Mouse (Mus musculus): ENCODE results near the gene Acoxl.

The Acoxl gene

GRCm38 (mm10) chr2:128138924-128139323, 300.2 kb downstream of the Acoxl start:
- DNase-seq (ENCODE audit: low read depth, low spot score): no peak

DNA sequence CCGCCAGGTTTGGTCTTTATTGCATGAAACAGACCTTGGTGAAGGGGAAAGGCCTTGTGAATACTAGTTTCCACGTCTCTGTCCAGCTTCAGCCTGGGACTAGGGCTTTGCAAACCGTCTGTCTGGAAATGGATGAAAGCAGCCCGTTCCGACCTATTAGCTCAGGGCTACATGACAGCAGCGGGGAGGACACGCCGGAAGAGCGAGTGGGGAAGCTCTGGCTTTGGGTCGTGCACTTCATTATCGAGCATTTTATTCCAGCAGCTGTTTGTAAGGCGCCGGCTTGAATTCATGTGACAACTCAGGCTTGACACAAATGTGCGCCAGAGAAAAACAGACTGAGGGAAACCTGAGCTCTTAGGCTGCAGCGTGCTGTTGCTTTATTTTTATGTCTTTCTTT, 301.1 kb downstream of the Acoxl start:
- no peak for DNase-seq (ENCODE audit: low read depth, low spot score)

GRCm38 (mm10) chr2:128140183-128140582, 301.5 kb downstream of the Acoxl start:
- no peak for DNase-seq (ENCODE audit: low read depth, low spot score)

DNA sequence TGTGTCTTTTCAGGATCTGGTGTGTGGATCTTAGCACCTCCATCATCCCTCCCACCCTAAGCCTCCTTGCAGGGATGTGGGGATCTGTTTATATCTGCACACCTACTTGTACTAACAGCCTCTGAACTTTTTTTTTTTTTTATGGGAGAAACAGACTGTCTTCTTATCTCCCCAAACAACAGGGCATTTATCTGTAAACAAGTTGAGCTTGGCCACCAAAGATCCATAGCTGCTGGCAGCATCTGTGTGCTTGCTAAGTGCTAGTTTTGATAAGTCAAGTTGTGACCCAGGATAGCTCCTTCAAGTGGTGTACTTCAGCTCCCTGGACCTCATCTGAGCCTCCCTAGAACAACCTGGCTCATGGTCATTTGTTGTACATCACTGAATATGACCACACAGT, 305.3 kb downstream of the Acoxl start:
- no peak for DNase-seq (ENCODE audit: low read depth, low spot score)

DNA sequence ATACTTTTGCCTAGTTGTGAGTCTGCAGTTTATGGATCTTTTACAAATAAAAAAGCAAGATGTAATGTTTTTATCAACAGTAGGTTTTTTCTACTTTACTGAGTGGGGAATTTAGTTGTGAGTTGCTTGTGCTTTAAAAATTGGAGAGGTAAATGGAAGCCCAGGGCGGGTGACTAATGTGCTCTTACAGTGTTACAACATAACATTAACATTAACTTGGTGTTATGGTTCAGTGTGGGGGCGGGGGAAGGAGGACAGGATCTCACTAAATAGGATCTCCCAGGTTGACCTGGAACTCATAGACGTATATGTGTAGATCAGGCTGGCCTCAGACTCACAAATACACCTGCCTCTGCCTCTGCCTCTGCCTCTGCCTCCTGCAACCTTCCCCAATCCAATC, 306.8 kb downstream of the Acoxl start:
- DNase-seq (ENCODE audit: low read depth, low spot score): no peak

GRCm38 (mm10) chr2:128149596-128149995, 310.9 kb downstream of the Acoxl start:
- DNase-seq (ENCODE audit: low read depth, low spot score): no peak

- DNase-seq (ENCODE audit: low read depth, low spot score): no peak
Measured at GRCm38 (mm10) chr2:128152211-128152610, 313.5 kb downstream of the Acoxl start.

GRCm38 (mm10) chr2:128152845-128153550, 314.3 kb downstream of the Acoxl start:
- DNase-seq (ENCODE audit: low read depth, low spot score): no peak

DNA sequence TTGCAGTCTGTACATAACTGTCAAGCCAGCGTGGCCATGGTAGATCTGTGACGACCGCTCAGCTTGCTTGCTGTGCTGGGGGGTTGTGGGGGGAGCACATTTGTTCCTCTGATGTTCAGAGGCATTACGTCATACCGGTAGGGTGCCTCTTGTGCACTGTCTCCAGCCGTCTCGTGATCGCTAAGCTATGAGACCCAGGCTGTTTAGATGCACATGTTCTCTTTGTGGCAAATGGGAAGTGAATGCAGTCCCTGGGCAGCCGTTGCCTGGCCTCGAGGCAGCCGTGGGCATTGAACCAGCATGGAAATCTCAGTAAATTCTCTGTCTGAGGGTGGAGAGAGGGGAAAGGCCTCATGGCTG, 314.9 kb downstream of the Acoxl start:
- no peak for DNase-seq (ENCODE audit: low read depth, low spot score)

DNA sequence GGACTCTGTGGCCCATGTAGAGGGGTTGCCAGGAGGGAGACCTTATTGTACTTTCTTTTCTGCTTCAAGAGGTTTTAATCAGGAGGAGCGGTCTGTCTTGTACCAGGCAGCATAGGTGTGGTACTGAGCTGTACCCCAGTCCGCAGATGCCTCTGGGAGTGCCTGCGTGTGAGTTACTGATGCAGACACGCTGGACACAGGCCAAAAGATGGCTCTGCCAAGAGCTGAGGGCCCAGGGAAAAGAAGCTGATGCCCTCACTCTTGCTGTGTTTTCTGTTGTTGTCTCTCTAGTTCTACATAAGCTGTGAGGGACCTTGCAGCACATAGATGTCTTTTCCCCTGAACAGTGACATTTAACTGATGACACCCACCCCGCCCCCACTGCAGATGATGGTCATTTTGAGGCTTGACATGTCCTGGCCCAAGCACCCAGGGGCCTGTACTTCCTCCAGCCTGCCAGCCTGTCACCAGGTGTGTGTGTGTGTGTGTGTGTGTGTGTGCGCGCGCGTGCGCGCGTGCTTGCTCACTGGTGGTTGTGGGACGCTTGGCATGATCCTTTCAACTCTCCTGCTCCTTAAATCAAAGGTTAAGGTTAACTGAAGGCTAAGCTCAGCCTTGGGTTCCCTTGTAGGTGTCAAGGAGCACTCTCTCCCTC, 316.9 kb downstream of the Acoxl start:
- no peak for DNase-seq (ENCODE audit: low read depth, low spot score)

DNA sequence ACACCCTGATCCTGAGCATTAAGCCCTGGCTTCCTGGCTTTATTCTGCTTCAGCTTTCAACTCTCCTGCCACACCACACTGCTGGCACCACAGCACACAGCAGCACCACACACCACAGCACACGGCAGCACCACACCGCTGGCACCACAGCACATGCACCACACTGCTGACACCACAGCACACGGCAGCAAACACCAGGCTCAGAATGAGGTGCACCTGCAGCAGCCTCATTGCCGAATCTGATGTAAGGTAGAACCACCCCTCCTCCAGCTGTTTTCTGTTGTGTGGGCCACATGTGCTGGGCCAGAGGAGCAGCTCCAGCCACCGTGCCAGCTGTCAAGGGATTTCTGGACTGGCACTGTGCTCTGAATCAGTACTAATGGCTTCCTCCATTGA, 317.4 kb downstream of the Acoxl start:
- DNase-seq (ENCODE audit: low read depth, low spot score): no peak

GRCm38 (mm10) chr2:128156557-128157412, 318.1 kb downstream of the Acoxl start:
- DNase-seq (ENCODE audit: low read depth, low spot score): no peak

GRCm38 (mm10) chr2:128158734-128159410, 320.2 kb downstream of the Acoxl start:
- DNase-seq (ENCODE audit: low read depth, low spot score): no peak

DNA sequence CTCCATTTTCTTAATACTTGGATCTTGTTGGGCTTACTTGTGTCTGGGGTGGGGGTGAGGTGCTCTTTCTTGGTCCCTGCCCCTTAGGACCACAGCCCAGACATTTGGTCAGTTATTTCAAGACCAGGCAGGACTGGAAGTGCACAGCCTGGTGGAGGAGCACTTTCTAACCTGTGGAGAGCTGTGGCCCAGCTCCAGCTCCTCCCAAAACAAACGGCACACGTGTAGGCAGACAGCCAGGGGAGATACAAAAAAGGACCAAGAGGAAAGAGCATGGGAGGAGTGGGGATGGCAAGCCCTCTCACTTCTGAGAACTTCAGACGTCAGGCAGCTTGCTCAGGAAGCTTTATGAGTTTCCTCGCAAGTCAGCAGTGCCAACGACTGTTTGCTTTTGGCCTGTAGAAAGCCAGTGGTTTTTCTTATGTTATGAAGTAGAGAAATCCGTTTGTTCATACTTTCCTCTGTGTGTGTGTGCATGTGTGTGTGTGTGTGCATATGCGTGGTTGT, 321.0 kb downstream of the Acoxl start:
- no peak for DNase-seq (ENCODE audit: low read depth, low spot score)

DNA sequence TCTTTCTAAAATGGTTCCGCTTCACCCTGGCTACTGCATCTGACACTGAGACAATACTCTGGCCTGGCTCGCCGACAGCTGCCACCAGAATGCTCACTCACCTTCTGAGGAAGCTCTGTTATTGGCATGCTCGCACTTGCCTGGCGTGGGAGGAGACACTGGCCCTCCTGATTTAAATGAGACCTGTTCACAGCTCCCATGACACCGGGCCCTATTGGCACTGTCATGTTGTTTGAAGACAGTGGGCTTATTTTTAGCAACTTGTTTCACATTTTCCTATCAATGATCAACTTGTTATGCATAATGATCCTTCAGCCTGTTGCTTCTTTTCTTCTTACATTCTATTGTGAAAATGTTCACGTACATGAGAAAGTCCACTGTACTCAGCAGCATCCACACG, 324.5 kb downstream of the Acoxl start:
- DNase-seq (ENCODE audit: low read depth, low spot score): no peak

DNA sequence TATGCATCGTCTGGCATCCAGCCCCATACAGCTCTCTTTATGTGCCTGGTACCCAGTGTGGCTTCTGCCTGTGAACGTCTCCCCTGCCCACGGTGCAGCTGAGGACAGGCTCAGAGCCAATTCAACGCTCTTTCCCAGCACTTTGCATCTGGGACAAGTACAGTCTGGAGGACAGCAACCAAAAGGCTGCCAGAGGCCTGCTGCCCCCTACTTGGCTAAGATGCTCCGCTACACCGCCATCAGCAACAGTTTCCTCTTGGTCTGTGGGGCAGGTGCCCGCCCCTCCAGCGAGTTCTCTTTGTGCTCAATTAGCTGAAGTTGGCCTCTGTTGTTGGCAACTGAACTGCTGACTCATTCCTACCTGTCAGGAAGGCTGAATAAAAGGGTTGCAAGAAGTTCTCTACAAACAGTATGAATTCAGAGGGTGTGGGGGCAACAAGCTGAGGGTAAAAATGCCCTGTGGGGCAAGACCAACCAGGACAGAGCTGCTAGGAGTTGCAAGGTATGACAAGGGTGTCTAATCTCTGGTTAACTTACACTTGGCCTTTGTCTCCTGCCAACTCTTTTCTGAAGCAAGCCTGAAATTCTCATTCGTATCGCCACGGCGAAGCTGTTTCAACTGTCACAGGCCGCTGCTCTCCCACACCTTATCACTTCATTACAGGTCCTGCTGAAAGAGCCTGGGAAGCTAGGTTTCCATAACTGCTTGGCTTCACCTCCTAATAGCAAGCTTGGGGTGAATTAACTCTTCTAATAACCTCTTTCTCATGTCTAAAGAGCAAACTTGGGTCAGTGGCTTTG, 328.1 kb downstream of the Acoxl start:
- no peak for DNase-seq (ENCODE audit: low read depth, low spot score)

DNA sequence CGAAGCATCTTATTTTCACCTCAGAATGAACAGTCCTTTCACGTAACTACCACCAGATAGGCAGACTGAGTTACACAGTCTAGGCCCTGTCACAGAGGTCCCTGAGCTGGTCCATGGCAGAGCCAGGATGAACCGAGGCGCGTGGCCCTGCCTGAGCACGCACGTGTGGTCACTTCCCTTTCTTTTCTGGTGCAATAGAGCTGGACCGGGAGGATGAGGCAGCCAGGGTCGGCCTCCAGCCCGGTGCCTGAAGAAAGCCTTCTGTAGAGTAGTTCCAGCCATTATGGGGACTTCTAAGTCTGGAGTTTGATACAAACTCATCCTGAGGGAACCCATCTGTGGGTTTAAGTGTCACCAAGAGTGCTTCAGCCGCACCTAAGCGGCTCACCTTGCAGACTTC, 329.3 kb downstream of the Acoxl start:
- no peak for DNase-seq (ENCODE audit: low read depth, low spot score)

- no peak for DNase-seq (ENCODE audit: low read depth, low spot score)
Measured at GRCm38 (mm10) chr2:128169486-128169885, 330.8 kb downstream of the Acoxl start.

GRCm38 (mm10) chr2:128169972-128170371, 331.3 kb downstream of the Acoxl start:
- no peak for DNase-seq (ENCODE audit: low read depth, low spot score)

- DNase-seq (ENCODE audit: low read depth, low spot score): no peak
Measured at GRCm38 (mm10) chr2:128170614-128171013, 331.9 kb downstream of the Acoxl start.

- no peak for DNase-seq (ENCODE audit: low read depth, low spot score)
Measured at GRCm38 (mm10) chr2:128172266-128172665, 333.6 kb downstream of the Acoxl start.

All from WW6 (cell line).